ENCODE assay signal across 27 mouse cellular contexts in genomic region chr11:101847509-101847908, GRCm38 (mm10). TPM values are rescaled to one million over a fixed set of nuclear protein-coding genes. Genes with fewer than 3 reads are reported as not detected.
"Had no signal": no experiment of that assay in that cellular context is flagged by ENCODE, and none has a peak within 500 bp of the region (broad histone marks: within the 10 kb centered on the region; RNA-seq: fewer than 3 reads in every experiment).

No protein-coding gene starts in this region.

- H3K9ac ChIP-seq: heart, embryonic 12.5 days; hindbrain, embryonic 12.5 days; hindbrain, embryonic 15.5 days; limb, embryonic 12.5 days; liver, embryonic 13.5 days; liver, embryonic 15.5 days had no signal

- H3K36me3 ChIP-seq: heart, embryonic 10.5 days; heart, embryonic 12.5 days; hindbrain, embryonic 10.5 days; hindbrain, embryonic 12.5 days; hindbrain, embryonic 15.5 days; limb, embryonic 10.5 days; limb, embryonic 12.5 days; liver, embryonic 13.5 days; liver, embryonic 15.5 days had no signal

- H3K4me3 ChIP-seq: gastrocnemius, adult 2 months; heart, embryonic 10.5 days; heart, embryonic 12.5 days; hindbrain, embryonic 10.5 days; hindbrain, embryonic 12.5 days; hindbrain, embryonic 15.5 days; layer of hippocampus, adult 2 months; limb, embryonic 10.5 days; limb, embryonic 12.5 days; liver, embryonic 13.5 days; liver, embryonic 15.5 days had no signal

- ATAC-seq: hindbrain, postnatal 0 days; intestine, embryonic 16.5 days had no signal

- H3K27ac ChIP-seq: gastrocnemius, adult 2 months; heart, embryonic 10.5 days; hindbrain, embryonic 10.5 days; hindbrain, embryonic 12.5 days; hindbrain, embryonic 15.5 days; hindbrain, postnatal 0 days; layer of hippocampus, adult 2 months; limb, embryonic 10.5 days; limb, embryonic 12.5 days; liver, embryonic 13.5 days; liver, embryonic 15.5 days had no signal

- DNase-seq: gastrocnemius, adult 2 months; gastrocnemius, postnatal 10 days; gastrocnemius, postnatal 25 days; heart, adult 18-20 months; heart, postnatal 10 days; heart, postnatal 4 days; kidney, adult 18-20 months; kidney, adult 8-10 months; kidney, postnatal 10 days; kidney, postnatal 25 days; kidney, postnatal 4 days; layer of hippocampus, postnatal 36 days; liver; liver, embryonic 13.5 days had no signal

- H3K27me3 ChIP-seq: heart, embryonic 12.5 days; hindbrain, embryonic 12.5 days; hindbrain, embryonic 15.5 days; limb, embryonic 12.5 days; liver, embryonic 15.5 days had no signal

- H3K9me3 ChIP-seq: heart, embryonic 10.5 days; heart, embryonic 12.5 days; hindbrain, embryonic 15.5 days; limb, embryonic 10.5 days; liver, embryonic 13.5 days; liver, embryonic 15.5 days had no signal

- H3K4me1 ChIP-seq: hindbrain, embryonic 12.5 days; hindbrain, embryonic 15.5 days; liver, embryonic 13.5 days; liver, embryonic 15.5 days had no signal

- H3K4me2 ChIP-seq: heart, embryonic 12.5 days; hindbrain, embryonic 12.5 days; hindbrain, embryonic 15.5 days; limb, embryonic 12.5 days; liver, embryonic 11.5 days; liver, embryonic 13.5 days; liver, embryonic 15.5 days had no signal

RNA-seq across cellular contexts. Expression of gene Meox1, which starts 46.7 kb away (rescaled TPM):
- total RNA-seq: granulocyte monocyte progenitor cell, adult 5-6 weeks had no signal
